Mouse (Mus musculus) limb, embryonic 11.5 days (tissue): ENCODE results near the gene Ttyh2. TPM values are rescaled to one million over a fixed set of nuclear protein-coding genes. Genes with fewer than 3 reads are reported as not detected.

ENCODE experiments used
- ATAC-seq: fragments of 200-750 bp; cut with Nextera tagmentation; 2 replicates; pipeline ENCODE4 v1.8.0; 2017; ENCODE audit warnings: low read depth; ENCODE audit not compliant: insufficient number of reproducible peaks, low FRiP score, low TSS enrichment
- DNase-seq: peaks from one replicate; pipeline ENCODE4 v3.0.0-alpha.2; 2015; ENCODE audit warnings: low spot score
- H3K27ac ChIP-seq: fragments of 300-500 bp; sonication (generic); replicated peaks from 2 replicates; pipeline ENCODE4 v1.5.1; 2014; ENCODE audit warnings: low read depth, mild to moderate bottlenecking, low read length
- H3K27me3 ChIP-seq: fragments of 300-500 bp; sonication (generic); 2 replicates; pipeline ENCODE4 v1.6.1; 2014; ENCODE audit warnings: mild to moderate bottlenecking, low read length, mixed read lengths; ENCODE audit not compliant: control insufficient read depth, insufficient read depth
- H3K36me3 ChIP-seq: fragments of 300-500 bp; sonication (generic); 2 replicates; pipeline ENCODE4 v1.6.1; 2014; ENCODE audit warnings: mild to moderate bottlenecking, low read length, moderate library complexity, mixed read lengths; ENCODE audit not compliant: control insufficient read depth, insufficient read depth
- H3K4me1 ChIP-seq: fragments of 300-500 bp; sonication (generic); 2 replicates; pipeline ENCODE4 v1.6.1; 2014; ENCODE audit warnings: low read length, mixed read lengths; ENCODE audit not compliant: control insufficient read depth, insufficient read depth
- H3K4me2 ChIP-seq: fragments of 300-500 bp; sonication (generic); 2 replicates; pipeline ENCODE4 v1.6.1; 2014; ENCODE audit warnings: low read depth, mild to moderate bottlenecking, moderate library complexity; ENCODE audit not compliant: severe bottlenecking
- H3K4me3 ChIP-seq: fragments of 300-500 bp; sonication (generic); 2 replicates; pipeline ENCODE4 v1.5.1; 2014; ENCODE audit warnings: low read depth, low read length
- H3K9ac ChIP-seq: fragments of 300-500 bp; sonication (generic); 2 replicates; pipeline ENCODE4 v1.6.1; 2014; ENCODE audit warnings: mild to moderate bottlenecking, low read length
- H3K9me3 ChIP-seq: fragments of 300-500 bp; sonication (generic); 2 replicates; pipeline ENCODE4 v1.6.1; 2016; ENCODE audit warnings: low read length; ENCODE audit not compliant: control insufficient read depth
- WGBS: fragments of 180-500 bp; shearing (Covaris S2); extraction: QIAGEN DNeasy Blood & Tissue Kit; methylation state at CpG from one replicate; pipeline ENCODE4 v1.1.7; 2014; 5-methylcytosine and 5-hydroxymethylcytosine counted together
- polyA plus RNA-seq: library from polyadenylated mRNA; unstranded; fragments of >200 nt; fragmentation: Nextera tagmentation; extraction: Ambion mirVana; gene quantifications from 2 replicates; pipeline ENCODE4 v1.2.1, GENCODE M21; 2014

Gene Ttyh2
- polyA plus RNA-seq, 1 experiment from 2014 or later = 10.0 TPM

- DNase-seq (peak; percentile 24), ATAC-seq (no peak)
- peaks cover 9% of the 10 kb centered on the region for H3K4me1 ChIP-seq
- WGBS = 31% methylated on average over 10 of the region's 10 CpGs
- H3K36me3 ChIP-seq = no peaks in the 10 kb centered on the region
- no peak overlapping the region for H3K9ac ChIP-seq
- no peak overlapping the region for H3K27ac ChIP-seq
- H3K9me3 ChIP-seq = no peaks in the 10 kb centered on the region
- no peak overlapping the region for H3K4me2 ChIP-seq
- H3K4me3 ChIP-seq = no peak overlapping the region
- H3K27me3 ChIP-seq = no peaks in the 10 kb centered on the region
Observed at GRCm38 (mm10) chr11:114638647-114639290, 36.5 kb upstream of the Ttyh2 start.

- no peaks in the 10 kb centered on the region for H3K27me3 ChIP-seq
- peak overlapping the region; percentile 27; the same call in 1 of the 2 replicates for H3K4me2 ChIP-seq
- H3K4me3 ChIP-seq = no peak overlapping the region
- peak; percentile 80 for DNase-seq
- ATAC-seq = no peak
- under 1% methylated on average over 19 of the region's 19 CpGs for WGBS
- no peaks in the 10 kb centered on the region for H3K9me3 ChIP-seq
- H3K36me3 ChIP-seq = no peaks in the 10 kb centered on the region
- no peak overlapping the region for H3K9ac ChIP-seq
- no peak overlapping the region for H3K27ac ChIP-seq
- peaks cover 9% of the 10 kb centered on the region for H3K4me1 ChIP-seq
Observed at GRCm38 (mm10) chr11:114639681-114640103, 35.5 kb upstream of the Ttyh2 start.

DNA sequence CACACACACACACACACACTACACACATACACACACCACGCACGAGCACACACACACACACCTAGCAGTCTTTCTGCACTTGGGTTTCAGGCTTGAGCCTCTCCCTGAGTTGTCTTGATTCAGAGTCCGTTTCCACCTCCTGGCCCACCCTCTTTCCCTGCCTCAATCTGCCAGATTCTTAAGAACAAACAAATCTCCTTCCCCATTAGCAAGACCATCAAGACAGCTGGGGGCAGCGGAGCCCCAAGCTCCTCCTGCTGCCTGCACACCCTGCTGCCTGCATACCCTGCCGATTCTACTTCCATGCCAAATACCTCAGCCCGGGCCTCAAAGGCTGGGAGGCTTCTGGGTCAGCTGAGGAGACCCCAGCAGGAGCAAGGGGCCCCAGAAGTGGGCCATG lies 34.6 kb upstream of the Ttyh2 start:
- WGBS = 34% methylated on average over 6 of the region's 6 CpGs
- Histone ChIP-seq H3K9ac (no peak overlapping the region), H3K27ac (no peak overlapping the region), H3K4me2 (no peak overlapping the region), H3K27me3 (no peaks in the 10 kb centered on the region), H3K4me3 (no peak overlapping the region), H3K36me3 (no peaks in the 10 kb centered on the region), H3K9me3 (no peaks in the 10 kb centered on the region), H3K4me1 (peaks cover 9% of the 10 kb centered on the region)
- ATAC-seq (no peak), DNase-seq (peak; percentile 25)

GRCm38 (mm10) chr11:114641136-114641535 lies 34.1 kb upstream of the Ttyh2 start:
- Histone ChIP-seq H3K4me2 (no peak overlapping the region), H3K36me3 (no peaks in the 10 kb centered on the region), H3K4me3 (no peak overlapping the region), H3K27ac (no peak overlapping the region), H3K27me3 (no peaks in the 10 kb centered on the region), H3K9ac (no peak overlapping the region), H3K4me1 (peaks cover 9% of the 10 kb centered on the region), H3K9me3 (no peaks in the 10 kb centered on the region)
- DNase-seq (no peak), ATAC-seq (no peak)
- WGBS = 88% methylated on average over 8 of the region's 8 CpGs

DNA sequence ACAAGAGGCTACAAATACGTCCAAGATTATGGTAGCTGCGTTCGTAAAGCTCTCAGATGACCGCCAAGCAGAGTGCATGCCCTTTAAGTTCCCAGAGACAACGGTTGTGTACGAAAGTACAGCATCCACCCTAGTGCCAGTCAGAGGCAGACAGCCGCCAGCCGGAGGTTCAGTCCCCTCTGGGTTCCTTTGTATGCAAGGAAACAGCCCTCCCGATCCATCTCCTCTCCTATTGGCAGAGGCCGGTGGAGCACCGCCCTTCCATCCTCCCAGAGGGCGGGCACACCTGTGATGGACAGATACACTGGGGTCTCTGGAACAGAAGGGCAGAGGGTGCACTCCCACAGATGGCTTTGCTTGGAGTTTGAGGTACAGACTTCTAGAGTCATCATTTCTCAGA lies 33.0 kb upstream of the Ttyh2 start:
- Histone ChIP-seq H3K4me1 (peaks cover 9% of the 10 kb centered on the region), H3K9ac (no peak overlapping the region), H3K36me3 (no peaks in the 10 kb centered on the region), H3K27me3 (no peaks in the 10 kb centered on the region), H3K4me2 (no peak overlapping the region), H3K4me3 (no peak overlapping the region), H3K9me3 (no peaks in the 10 kb centered on the region), H3K27ac (no peak overlapping the region)
- no peak for ATAC-seq
- 66% methylated on average over 12 of the region's 12 CpGs for WGBS
- peak; percentile 43 for DNase-seq

GRCm38 (mm10) chr11:114642926-114643325 lies 32.3 kb upstream of the Ttyh2 start:
- DNase-seq = no peak
- no peak overlapping the region for H3K9ac ChIP-seq
- no peaks in the 10 kb centered on the region for H3K36me3 ChIP-seq
- no peak overlapping the region for H3K27ac ChIP-seq
- no peak for ATAC-seq
- H3K4me3 ChIP-seq = no peak overlapping the region
- peaks cover 9% of the 10 kb centered on the region for H3K4me1 ChIP-seq
- H3K4me2 ChIP-seq = no peak overlapping the region
- 84% methylated on average over 11 of the region's 11 CpGs for WGBS
- no peaks in the 10 kb centered on the region for H3K27me3 ChIP-seq
- H3K9me3 ChIP-seq = no peaks in the 10 kb centered on the region

GRCm38 (mm10) chr11:114644122-114644521 lies 31.1 kb upstream of the Ttyh2 start:
- H3K27ac ChIP-seq = no peak overlapping the region
- peaks cover 9% of the 10 kb centered on the region for H3K4me1 ChIP-seq
- 37% methylated on average over 2 of the region's 2 CpGs for WGBS
- H3K36me3 ChIP-seq = no peaks in the 10 kb centered on the region
- H3K9ac ChIP-seq = no peak overlapping the region
- DNase-seq = no peak
- no peak overlapping the region for H3K4me2 ChIP-seq
- no peaks in the 10 kb centered on the region for H3K9me3 ChIP-seq
- no peak overlapping the region for H3K4me3 ChIP-seq
- H3K27me3 ChIP-seq = no peaks in the 10 kb centered on the region
- no peak for ATAC-seq

GRCm38 (mm10) chr11:114649510-114649909 lies 25.7 kb upstream of the Ttyh2 start:
- WGBS = 70% methylated on average over 4 of the region's 4 CpGs
- Histone ChIP-seq H3K9me3 (no peaks in the 10 kb centered on the region), H3K27me3 (no peaks in the 10 kb centered on the region), H3K36me3 (no peaks in the 10 kb centered on the region), H3K4me2 (no peak overlapping the region), H3K4me3 (no peak overlapping the region), H3K9ac (no peak overlapping the region), H3K4me1 (no peaks in the 10 kb centered on the region), H3K27ac (no peak overlapping the region)
- DNase-seq (no peak), ATAC-seq (no peak)

DNA sequence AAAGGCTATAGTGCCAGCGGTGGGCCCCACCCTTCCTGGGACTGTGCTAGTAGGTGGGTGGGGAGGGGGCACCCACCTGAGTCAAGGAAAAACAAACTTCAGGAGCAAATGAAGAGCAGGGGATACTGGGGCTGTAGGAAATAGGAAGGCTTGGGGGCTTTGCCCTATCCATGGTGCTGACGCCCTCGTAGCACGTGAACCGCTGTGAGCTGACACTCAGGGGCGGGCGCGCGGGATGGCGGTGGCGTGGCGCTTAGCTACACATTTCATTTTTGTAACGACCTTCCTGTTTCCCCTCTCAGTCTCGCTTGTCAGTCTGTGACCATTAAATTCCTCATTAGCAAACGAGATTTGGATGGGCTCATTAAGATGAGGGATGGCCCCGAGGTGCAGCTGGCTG lies 22.7 kb upstream of the Ttyh2 start:
- H3K9me3 ChIP-seq = no peaks in the 10 kb centered on the region
- no peaks in the 10 kb centered on the region for H3K36me3 ChIP-seq
- DNase-seq = peak; percentile 77
- no peak for ATAC-seq
- no peak overlapping the region for H3K4me3 ChIP-seq
- H3K27me3 ChIP-seq = no peaks in the 10 kb centered on the region
- 5% methylated on average over 16 of the region's 16 CpGs for WGBS
- H3K4me1 ChIP-seq = no peaks in the 10 kb centered on the region
- H3K9ac ChIP-seq = no peak overlapping the region
- H3K4me2 ChIP-seq = no peak overlapping the region
- no peak overlapping the region for H3K27ac ChIP-seq
